Mouse (Mus musculus) olfactory bulb, adult 2 months (tissue): Measurements from ENCODE around the gene Ankrd60.

Experiments used
- CTCF ChIP-seq: fragments of 200-500 bp; IDR thresholded peaks from 2 replicates; pipeline ENCODE4 v1.5.1; 2012; ENCODE audit warnings: low read depth, mild to moderate bottlenecking, low read length, moderate library complexity; ENCODE audit not compliant: insufficient read depth
- POLR2A ChIP-seq: fragments of 200-500 bp; IDR thresholded peaks from 2 replicates; pipeline ENCODE4 v1.6.1; 2012; ENCODE audit warnings: mild to moderate bottlenecking, low read depth, low read length, moderate library complexity; ENCODE audit not compliant: insufficient read depth

DNA sequence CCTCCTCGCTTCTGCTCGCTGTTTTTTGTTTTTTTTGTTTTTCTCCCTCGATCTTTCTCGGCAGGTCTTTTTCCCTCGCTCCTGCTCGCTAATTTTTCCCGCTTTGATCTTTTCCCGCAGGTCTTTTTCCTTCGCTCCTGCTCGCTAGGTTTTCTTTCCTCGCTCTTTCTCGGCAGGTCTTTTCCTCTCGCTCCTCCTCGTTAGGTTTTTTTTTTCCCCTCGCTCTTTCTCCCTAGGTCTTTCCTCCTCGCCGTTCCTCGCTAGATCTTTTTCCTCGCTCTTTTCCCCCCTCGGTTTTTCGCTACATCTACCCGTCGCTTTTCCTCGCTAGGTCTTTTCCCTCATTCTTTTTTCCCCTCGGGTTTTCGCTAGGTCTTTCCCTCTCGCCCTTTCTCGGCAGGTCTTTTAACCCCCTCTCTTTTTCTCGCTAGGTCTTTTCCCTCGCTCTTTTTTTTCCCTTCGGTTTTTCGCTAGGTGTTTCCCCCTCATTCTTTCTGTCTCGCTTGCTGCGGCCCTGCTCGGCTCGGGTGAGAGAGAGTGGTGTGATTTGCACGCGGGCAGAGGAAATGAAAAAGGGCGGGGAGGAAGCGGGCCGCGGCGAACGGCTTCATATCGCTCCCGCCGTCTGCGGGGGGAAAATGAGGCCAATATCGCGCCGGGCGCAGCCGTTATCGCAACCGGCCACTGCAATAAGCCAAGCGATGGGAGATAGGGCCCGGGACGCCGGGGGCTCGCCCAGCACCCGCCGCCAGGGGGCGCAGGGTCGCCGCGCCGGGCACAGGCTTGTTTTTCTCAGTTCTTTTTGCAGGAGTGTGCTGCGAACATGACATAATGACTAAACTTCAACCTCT lies 8.2 kb upstream of the Ankrd60 start:
- TF ChIP-seq CTCF (peak; percentile 76; the same call in 1 of the 2 replicates), POLR2A (no peak)
